Mouse (Mus musculus): Measurements from ENCODE around the gene Cckbr. TPM values are rescaled to one million over a fixed set of nuclear protein-coding genes. Genes with fewer than 3 reads are reported as not detected.
"Not testable (repeated sequence)": the region's sequence is repeated elsewhere in the genome, so short reads cannot be mapped to it uniquely, and the experiment has no call there.

Gene Cckbr
- total RNA-seq, 2 experiments from 2014 or later, result 10.1 to 11.3 TPM

DNA sequence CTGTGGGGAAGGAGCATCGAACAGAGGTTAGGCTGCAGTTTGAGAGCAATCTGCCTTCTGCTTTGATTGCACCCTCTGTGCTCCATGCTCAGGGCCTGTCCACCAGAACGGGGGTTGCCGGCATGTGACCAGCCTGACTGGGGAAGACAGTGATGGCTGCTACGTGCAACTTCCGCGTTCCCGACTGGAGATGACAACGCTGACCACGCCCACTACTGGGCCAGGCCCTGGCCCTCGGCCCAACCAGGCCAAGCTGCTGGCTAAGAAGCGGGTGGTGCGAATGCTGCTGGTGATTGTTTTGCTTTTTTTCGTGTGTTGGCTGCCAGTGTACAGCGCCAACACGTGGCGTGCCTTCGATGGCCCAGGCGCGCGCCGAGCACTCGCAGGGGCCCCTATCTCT, 9.3 kb downstream of the Cckbr start:
- no peak for DNase-seq (ENCODE audit: low spot score in 2 of 2)

GRCm38 (mm10) chr7:105437979-105438772, 12.6 kb downstream of the Cckbr start:
- peak; percentile 18 to 37 for DNase-seq (ENCODE audit: low spot score in 2 of 2)

- DNase-seq (ENCODE audit: low spot score in 2 of 2), result no peak
Measured at GRCm38 (mm10) chr7:105441426-105441825, 15.9 kb downstream of the Cckbr start.

DNA sequence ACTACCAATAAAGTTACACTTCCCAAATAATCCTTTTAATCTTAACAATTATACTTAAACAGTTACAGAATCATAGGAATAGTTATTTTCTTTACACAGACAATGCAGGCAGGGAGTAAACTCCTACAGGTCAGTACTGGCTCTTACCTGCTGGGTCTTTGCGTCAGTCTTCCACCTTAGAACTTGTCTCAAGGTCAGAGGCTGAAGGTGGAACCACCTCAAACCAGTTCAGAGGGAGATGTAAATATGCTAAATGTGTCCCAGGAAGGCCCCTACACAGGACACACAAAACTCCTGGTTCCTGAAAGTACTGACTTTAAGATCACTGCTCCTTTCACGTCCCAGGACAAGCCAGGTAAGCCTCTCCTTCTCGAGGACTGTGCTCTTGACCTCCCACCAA, 19.5 kb downstream of the Cckbr start:
- DNase-seq (ENCODE audit: low spot score in 2 of 2), result no peak

DNA sequence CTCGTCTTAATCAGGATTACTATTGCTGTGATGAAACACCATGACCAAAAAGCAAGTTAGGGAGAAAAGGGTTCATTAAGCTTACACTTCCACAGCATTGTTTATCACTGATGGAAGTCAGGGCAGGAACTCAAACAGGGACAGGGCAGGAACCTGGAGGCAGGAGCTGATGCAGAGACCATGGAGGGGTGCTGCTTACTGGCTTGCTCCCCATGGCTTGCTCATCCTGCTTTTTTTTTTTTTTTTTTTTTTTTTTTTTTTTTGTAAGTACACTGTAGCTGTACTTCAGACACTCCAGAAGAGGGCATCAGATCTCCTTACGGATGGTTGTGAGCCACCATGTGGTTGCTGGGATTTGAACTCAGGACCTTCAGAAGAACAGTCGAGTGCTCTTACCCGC, 27.8 kb downstream of the Cckbr start:
- not testable (repeated sequence) for DNase-seq (ENCODE audit: low spot score in 2 of 2)

DNA sequence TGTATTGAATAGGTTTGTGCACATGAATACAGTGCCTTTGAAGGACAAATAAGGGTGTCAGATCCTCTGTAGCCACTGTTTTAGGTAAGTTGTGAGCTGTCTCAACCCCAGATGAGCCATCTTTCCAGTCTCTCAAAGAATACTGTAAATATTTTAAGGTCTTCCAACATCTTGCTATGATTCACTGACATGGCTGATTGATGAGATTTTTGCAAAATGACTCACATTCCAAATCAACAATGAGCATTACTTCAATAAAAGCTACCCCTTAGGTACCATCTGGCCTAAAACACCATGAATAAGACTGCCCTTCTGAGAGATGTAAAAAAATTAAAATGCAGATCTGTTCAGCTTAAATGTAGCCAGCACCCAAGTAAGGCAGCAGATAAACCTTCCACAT, 33.0 kb downstream of the Cckbr start:
- no peak for DNase-seq (ENCODE audit: low spot score in 2 of 2)

GRCm38 (mm10) chr7:105465505-105465904, 40.0 kb downstream of the Cckbr start:
- not testable (repeated sequence) for DNase-seq (ENCODE audit: low spot score in 2 of 2)

DNA sequence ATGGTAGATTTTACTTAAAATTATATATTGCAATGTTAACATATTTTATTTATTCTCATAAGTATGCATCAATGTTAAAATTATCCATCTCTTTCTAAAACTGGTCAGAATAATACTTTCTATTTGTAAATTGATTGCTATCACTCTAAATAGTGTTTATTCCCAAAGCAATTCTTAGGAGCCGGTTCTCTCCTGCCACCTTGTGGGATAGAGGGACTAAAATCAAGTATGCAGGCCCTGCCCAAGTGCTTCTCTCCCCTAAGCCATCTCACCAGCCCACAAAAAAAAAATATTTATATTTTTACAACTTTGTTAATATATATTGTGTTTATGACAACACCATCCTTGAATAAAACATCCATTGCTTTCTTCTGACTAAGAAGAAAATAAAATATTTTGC, 47.1 kb downstream of the Cckbr start:
- peak in 1 of 2 experiments; percentile 49 for DNase-seq (ENCODE audit: low spot score in 2 of 2)

- no peak for DNase-seq (ENCODE audit: low spot score in 2 of 2)
Measured at GRCm38 (mm10) chr7:105474771-105475315, 49.3 kb downstream of the Cckbr start.

- DNase-seq (ENCODE audit: low spot score in 2 of 2), result no peak
Measured at GRCm38 (mm10) chr7:105475396-105475949, 49.9 kb downstream of the Cckbr start.

DNA sequence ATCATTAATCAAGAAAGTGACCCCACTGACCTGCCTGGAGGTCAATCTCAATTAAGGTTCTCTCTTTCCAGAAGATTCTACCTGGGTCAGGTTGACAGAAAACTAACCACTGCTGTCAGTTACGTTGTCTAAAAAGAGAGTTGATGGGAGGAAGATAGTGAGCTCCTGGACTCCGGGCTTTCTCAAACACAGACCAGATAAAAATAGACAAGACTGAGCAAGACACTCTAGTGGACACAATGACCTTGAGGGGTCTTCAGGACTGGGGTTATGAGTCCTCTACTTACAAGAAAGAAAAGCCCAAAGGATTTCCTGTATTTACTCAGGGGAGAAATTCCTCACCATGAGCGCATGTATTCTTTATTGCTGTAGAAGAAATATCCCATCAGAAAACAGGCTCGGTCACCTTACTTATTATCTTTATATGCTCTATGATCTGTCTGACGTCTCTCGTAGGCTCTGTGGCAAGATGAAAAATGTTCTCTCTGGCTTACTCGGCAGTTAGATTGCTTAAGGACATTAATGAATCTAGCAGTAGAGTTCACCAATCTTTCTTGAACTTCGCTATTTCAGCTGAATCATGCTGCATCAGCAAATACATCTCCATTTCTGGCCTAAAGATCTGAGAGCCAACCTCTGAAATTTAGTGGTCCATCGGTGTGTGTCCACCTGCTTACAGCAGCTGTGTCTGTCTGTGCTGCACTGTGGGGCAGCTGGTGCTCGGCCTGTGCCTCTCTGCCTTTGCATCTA, 51.3 kb downstream of the Cckbr start:
- DNase-seq (ENCODE audit: low spot score in 2 of 2), result no peak

- DNase-seq (ENCODE audit: low spot score in 2 of 2), result no peak
Measured at GRCm38 (mm10) chr7:105477433-105477700, 51.8 kb downstream of the Cckbr start.

DNA sequence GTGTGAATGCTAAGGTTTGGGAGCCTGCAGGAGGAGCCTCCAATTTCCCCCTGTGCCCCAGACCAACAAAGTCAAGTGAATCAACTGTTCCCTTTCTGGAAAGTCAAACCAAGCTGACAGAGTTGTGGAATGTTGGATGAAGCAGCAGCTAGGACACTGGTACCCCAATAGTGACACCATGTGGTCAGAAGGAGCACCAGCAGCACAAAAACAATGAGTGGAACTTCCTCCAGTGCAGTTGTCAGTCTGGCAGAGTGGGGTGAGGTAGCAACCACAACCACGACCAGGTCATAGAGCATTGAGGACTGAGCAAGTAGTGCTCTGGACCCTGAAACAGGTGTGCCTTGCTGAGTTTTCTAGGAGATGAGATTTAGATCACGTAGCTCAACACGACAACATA, 52.3 kb downstream of the Cckbr start:
- peak; percentile 50 to 74 for DNase-seq (ENCODE audit: low spot score in 2 of 2)

DNA sequence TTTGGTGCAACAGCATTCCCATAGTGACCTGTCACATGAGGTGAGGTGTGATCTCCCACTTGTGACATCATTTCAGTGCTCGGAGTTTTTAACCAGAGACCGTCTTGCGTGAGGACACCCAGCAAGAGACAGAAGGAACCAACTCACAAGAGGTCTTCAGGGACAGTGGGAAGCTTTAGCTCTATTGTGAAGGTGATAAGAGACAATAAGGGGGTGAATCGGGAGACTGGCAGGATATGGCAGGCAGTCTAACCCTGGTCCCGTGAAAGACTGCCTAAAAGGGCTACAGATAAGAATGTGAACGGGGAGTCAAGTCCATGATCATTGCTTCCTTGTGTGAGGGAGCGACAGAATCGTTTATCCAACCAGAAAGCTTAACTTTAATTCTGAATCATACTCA, 52.8 kb downstream of the Cckbr start:
- no peak for DNase-seq (ENCODE audit: low spot score in 2 of 2)

DNA sequence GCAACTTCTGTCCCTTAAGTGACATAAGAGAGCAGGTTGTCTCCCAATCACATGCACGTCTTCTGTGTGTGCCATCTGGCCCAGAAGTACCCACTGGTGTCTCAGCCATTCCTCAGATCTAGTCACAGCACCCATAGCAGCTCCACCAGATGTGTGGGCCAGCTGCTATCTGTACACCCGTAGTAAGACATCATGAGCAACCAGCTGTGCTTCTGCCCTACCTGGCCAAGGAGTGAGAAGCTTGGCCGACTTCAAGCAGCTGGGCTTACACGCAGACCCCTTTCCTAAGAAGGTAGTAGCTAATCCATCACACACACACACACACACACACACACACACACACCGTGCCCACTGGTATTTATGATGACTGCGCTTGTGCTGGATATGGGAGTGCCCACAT, 53.7 kb downstream of the Cckbr start:
- no peak for DNase-seq (ENCODE audit: low spot score in 2 of 2)

GRCm38 (mm10) chr7:105480081-105480480, 54.5 kb downstream of the Cckbr start:
- no peak for DNase-seq (ENCODE audit: low spot score in 2 of 2)

DNA sequence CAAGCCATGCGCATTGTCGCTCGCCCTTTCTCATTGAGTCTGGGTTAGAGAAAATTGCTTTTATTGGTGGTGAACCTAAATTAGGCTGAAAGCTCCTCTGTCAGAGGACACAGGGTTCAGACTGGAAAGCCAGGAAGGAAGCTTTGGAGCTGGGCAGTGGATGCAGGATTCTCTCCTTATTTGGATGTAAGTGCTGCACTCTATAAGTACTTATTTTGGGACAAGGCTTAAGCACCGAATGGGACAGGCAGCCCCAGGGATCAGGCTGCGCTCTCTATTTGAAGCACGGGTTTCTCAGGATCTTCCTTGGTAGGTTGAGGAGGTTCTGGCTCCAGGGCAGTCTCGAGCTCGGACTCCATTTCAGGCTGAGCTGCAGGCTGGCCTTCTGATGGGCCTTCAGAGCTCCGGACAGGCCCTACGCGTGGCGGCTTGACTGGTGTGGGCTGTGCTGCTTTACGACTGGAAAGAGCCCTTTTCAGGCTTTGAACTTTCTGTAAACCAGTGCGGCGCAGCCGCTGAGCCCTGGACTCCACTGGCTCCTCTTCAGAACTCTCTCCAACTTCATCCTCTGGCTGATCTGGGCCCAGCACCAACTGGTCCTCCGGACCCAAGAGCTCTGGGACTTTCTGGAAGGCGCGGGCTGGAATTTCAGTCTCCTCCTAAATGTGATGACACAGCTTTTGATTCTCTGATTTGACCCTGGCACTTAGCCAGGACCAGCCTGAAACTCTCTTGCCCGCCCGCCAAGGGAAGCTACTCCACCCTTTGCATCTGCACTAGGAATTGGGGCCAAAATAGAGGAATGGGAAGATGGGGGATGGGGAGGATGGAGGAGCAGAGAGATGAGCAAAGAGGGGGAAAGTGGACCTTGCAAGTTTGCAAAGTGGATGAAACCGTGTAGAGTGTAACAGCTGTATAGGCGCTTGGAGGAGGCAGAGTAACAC, 55.3 kb downstream of the Cckbr start:
- DNase-seq (ENCODE audit: low spot score in 2 of 2), result peak; percentile 14 to 20

GRCm38 (mm10) chr7:105481505-105482411, 56.2 kb downstream of the Cckbr start, which contains the start of gene Cavin3:
Gene Cavin3, minus strand, starts transcription at chr7:105482300.
- DNase-seq (ENCODE audit: low spot score in 2 of 2), result peak; percentile 57 to 65

- DNase-seq (ENCODE audit: low spot score in 2 of 2), result no peak
Measured at GRCm38 (mm10) chr7:105482426-105482825, 56.9 kb downstream of the Cckbr start.

- DNase-seq (ENCODE audit: low spot score in 2 of 2), result no peak
Measured at GRCm38 (mm10) chr7:105485029-105485428, 59.5 kb downstream of the Cckbr start.

Data from layer of hippocampus, postnatal 14 days (tissue).